Mouse (Mus musculus) left cerebral cortex, postnatal 14 days (tissue): ENCODE measurements around the gene Btbd9. TPM values are rescaled to one million over a fixed set of nuclear protein-coding genes. Genes with fewer than 3 reads are reported as not detected.
A peak's percentile ranks its signal among the peaks of the same experiment; 100 is the strongest.

Experiments used
- DNase-seq, 2 experiments: peaks; one replicate each; pipeline ENCODE4 v3.0.0; 2021 to 2022; ENCODE audit warnings: low spot score in 2 of 2, mixed read lengths in 1 of 2
- intact Hi-C: fragments of 180-260 bp; cut with DNase I; formaldehyde crosslinking; loops from one replicate; pipeline ENCODE4 v1.15.1; 2025
- total RNA-seq, 2 experiments: library from RNA; stranded (reverse); gene quantifications; 2 replicates each; pipeline ENCODE4 v1.2.3; 2021

The Btbd9 gene
- total RNA-seq, 2 experiments from 2014 or later: 78.9 to 95.2 TPM

DNA sequence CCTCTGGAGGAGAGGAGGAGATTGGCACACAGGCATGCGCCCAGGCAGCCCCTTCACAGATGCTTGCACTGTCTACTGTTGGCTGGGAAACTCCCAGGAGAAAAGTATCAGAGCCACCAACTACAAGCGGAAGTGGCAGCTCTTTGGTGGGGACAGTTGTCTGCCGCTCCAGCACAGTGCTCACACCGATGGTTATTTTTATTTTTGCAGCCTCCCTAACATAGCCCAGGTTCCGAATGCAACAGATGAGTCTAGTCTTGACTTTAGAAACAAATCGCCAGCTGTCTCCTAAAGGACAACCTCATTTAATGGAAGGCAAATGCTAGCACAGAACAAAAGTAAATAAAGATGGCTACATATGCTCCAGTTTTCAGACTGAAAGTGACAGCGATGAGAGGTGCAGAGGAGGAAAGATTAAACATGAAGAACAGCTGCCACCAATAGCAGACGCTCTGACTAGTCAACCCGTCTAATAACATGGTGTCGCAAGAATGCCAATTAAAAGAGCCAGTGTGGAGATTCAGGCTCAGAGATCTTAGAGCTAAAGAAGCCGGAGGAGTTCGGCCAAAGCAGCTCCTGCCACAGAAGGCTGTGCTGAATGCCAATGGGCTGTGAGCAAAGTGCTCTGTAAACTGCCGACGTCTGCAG, 108.6 kb downstream of the Btbd9 start:
- intact Hi-C loops: loop anchor here (5.0 kb wide), 1 partner anchor 40 kb away; no protein-coding TSS in a partner anchor
- peak; percentile 68 to 75 for DNase-seq

GRCm38 (mm10) chr17:30465060-30465762, 111.1 kb downstream of the Btbd9 start:
- intact Hi-C loops: loop anchor here (5.0 kb wide), 1 partner anchor 42 kb away; no protein-coding TSS in a partner anchor
- no peak for DNase-seq

- DNase-seq: no peak
- intact Hi-C loops: no loop called here
Observed at GRCm38 (mm10) chr17:30464240-30464745, 112.0 kb downstream of the Btbd9 start.

DNA sequence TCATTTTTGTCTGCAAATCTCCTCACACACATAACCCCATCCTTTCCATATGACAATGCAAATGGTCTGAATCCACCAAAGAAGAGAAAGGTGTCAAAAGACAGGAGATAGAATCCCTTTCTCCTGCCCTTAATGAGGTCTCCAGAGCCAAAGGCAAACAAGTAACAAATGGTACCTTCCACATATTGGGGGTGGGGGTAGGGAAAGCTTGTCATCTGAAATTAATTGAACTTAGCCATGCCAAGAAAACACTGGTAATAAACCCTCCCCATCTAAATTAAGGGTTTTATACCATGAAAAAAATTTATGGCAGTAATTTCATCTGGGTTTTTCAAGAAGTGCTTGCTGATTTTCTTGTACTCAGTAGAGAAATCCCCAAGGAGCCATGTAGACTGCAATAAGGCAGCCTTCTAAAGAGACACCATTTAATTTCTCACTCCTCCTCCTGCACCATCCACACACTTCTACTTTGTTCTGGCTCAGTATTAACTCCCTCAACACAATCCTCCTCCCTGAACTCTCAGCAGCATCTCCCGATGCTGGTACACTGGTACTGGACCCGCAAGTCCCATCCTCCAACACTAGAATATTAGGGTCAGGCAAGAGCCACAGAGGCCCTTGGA, 115.5 kb downstream of the Btbd9 start:
- no peak for DNase-seq
- intact Hi-C loops: no loop called here

GRCm38 (mm10) chr17:30459706-30460105, 116.6 kb downstream of the Btbd9 start:
- intact Hi-C loops: loop anchor here (5.0 to 10.0 kb wide), 6 partner anchors 225 to 572 kb away; partner anchors contain the start of gene Mdga1
- DNase-seq: no peak

- intact Hi-C loops: loop anchor here (5.0 to 10.0 kb wide), 6 partner anchors 224 to 572 kb away; partner anchors contain the start of gene Mdga1
- peak; percentile 34 to 68 for DNase-seq
Observed at GRCm38 (mm10) chr17:30458926-30459325, 117.4 kb downstream of the Btbd9 start.

GRCm38 (mm10) chr17:30458301-30458700, 118.0 kb downstream of the Btbd9 start:
- peak; percentile 41 to 70 for DNase-seq
- intact Hi-C loops: loop anchor here (5.0 to 10.0 kb wide), 6 partner anchors 224 to 571 kb away; partner anchors contain the start of gene Mdga1

DNA sequence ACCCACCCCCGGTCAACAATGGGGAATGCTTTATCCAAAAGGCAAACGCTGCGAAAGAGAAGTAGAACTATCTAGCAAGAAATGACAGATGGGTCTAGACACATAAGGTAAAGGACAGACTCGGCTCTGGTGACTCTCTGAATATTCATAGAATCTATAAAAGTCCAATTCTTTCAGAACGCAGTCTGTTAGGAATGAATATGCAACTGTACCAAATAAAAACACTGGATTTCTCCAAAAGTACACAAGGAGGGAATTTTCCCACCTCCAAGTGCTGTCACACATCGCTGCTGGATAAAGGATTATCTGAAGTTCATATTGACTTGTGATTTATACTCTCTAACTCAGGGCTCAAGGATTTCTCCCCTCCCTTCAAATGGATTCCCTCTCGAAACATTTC, 118.8 kb downstream of the Btbd9 start:
- intact Hi-C loops: loop anchor here (5.0 to 10.0 kb wide), 6 partner anchors 223 to 570 kb away; partner anchors contain the start of gene Mdga1
- DNase-seq: peak in 1 of 2 experiments; percentile 56

DNA sequence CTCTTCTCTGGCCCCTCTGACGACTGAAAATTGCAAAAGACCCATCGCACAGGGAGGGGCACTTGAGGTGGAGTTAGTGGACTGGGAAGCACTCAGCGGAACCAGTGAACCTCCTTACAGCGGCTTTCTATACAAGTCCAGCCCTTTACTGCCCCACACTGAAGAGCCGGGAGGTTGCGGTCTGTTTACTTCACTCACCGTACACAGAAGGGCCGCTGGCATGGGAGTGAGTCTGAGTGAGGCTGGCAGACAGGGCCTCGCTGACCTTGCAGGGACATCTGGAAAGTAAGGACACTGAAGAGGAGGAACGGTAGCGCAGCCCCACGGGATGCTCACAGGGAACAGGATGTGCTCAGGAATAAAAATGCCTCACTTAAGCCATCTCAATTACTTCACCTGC, 120.0 kb downstream of the Btbd9 start:
- no peak for DNase-seq
- intact Hi-C loops: loop anchor here (5.0 to 10.0 kb wide), 6 partner anchors 221 to 569 kb away; partner anchors contain the start of gene Mdga1

GRCm38 (mm10) chr17:30454862-30455243, 121.4 kb downstream of the Btbd9 start:
- peak; percentile 84 to 90 for DNase-seq
- intact Hi-C loops: loop anchor here (5.0 to 10.0 kb wide), 6 partner anchors 220 to 568 kb away; partner anchors contain the start of gene Mdga1

DNA sequence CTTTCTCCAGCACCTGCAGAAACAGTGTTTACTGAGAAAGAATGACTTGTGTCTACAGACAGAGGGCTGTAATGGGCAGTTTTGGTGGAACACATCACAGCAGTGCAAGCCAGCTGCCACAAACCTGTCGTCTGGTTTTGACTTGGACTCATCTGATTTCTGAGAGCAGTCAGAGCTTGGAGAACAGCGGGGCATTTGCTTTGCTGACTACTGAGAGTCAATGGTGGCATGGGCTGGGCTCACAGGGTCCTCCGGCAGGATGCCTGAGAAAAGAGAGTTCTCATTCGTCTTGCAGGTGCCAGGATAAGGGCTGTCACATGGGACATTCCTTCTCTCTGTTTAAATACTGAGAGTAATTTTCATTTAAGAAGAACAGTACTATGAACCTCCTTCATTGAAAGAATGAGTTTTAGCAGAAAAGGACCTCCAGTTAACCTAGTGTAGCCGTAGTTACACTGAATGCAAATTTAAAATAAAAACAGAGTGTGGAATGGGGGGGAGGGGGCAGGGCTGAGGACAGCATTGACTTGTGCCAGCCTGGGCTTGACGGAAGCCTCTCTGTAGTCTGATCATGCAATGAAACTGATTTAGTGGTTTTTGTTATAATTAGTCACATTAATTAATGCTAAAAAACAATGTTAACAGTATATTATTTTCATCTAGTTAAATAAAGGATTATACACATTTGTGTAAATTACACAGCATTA, 122.0 kb downstream of the Btbd9 start:
- intact Hi-C loops: loop anchor here (10.0 kb wide), 4 partner anchors 220 to 480 kb away; partner anchors contain the start of gene Mdga1
- DNase-seq: no peak

DNA sequence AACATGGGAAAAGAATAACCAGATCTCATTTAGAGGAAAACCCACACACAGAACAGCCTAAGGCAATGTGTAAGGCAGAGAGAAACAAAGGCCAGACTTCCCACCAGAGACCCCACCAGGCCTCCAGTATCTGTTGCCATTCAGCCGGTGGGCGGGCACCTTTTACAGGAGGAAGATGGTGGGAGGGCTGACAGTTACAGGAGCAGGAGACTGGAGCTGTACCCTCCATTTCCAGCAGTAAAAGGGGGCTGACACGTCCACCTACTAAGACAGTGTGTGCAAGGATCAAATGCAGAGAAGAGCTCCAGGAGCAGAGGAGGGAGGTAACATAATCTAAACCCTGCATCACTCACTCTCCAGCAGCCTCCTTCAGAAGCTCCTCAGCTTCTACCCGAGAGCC, 123.0 kb downstream of the Btbd9 start:
- no peak for DNase-seq
- intact Hi-C loops: loop anchor here (10.0 kb wide), 4 partner anchors 218 to 478 kb away; partner anchors contain the start of gene Mdga1

DNA sequence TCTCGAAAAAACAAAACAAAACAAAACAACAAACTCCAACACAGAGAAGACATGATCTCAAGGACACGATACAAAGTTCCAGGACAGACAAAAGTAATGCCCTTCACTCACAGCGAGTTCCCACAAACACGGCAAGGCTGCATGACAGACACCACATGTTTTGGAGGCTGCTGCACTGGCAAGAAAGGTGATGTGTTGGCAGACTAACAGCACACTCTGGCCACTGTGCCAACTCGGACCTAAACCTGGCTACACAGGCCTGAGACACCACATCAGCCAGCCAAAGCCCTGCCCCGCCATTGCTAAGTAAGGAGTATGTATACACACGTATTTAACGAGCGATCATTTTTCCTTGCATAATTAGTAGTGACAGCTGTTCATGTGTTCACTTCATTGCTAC, 123.9 kb downstream of the Btbd9 start:
- intact Hi-C loops: loop anchor here (10.0 kb wide), 4 partner anchors 218 to 478 kb away; partner anchors contain the start of gene Mdga1
- DNase-seq: no peak

GRCm38 (mm10) chr17:30448562-30448961, 127.7 kb downstream of the Btbd9 start:
- no peak for DNase-seq
- intact Hi-C loops: no loop called here

GRCm38 (mm10) chr17:30445805-30446441, 130.4 kb downstream of the Btbd9 start:
- intact Hi-C loops: no loop called here
- DNase-seq: no peak

- intact Hi-C loops: no loop called here
- no peak for DNase-seq
Observed at GRCm38 (mm10) chr17:30439702-30440101, 136.6 kb downstream of the Btbd9 start.

- no peak for DNase-seq
- intact Hi-C loops: no loop called here
Observed at GRCm38 (mm10) chr17:30438786-30439185, 137.5 kb downstream of the Btbd9 start.

DNA sequence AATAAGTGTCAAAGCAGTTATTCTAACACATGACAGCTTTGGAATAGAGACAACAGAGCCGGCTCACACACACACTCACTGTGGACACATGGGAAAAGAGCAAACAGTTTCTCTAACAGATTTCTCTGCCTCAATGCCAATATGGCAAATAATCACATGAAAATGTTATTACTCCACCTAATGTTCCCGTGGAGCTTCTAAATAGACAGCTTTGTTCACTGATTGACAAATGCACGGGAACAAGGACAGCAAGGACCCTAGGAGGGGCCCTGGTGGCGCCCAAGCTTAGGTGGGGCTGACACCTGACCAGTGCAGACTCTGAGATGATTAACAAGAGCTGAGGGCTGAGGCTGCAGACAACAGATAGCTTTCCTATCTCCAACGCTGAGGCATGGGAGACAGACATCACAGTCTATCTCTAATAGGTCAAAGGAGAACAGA, 140.2 kb downstream of the Btbd9 start:
- intact Hi-C loops: no loop called here
- DNase-seq: no peak
